Mouse (Mus musculus) liver, adult 2 months (tissue): ENCODE measurements around the gene Fgr.

Source experiments
- CTCF ChIP-seq: fragments of 200-500 bp; IDR thresholded peaks from 2 replicates; pipeline ENCODE4 v1.5.1; 2011; ENCODE audit warnings: low read depth, low read length, control low read depth
- POLR2A ChIP-seq: fragments of 200-500 bp; IDR thresholded peaks from 2 replicates; pipeline ENCODE4 v1.6.1; 2011; ENCODE audit warnings: low read length, control low read depth; ENCODE audit not compliant: insufficient read depth; ENCODE audit errors: extremely low read depth

GRCm38 (mm10) chr4:132973186-132973585 lies 709 bp upstream of the Fgr start:
- no peak for TF ChIP-seq CTCF
- TF ChIP-seq POLR2A = no peak
